Mouse (Mus musculus) bone marrow, adult 2 months (tissue): ENCODE measurements at regions not wholly inside any gene's neighbourhood (a gene's known extent, or its start where the extent isn't known, plus 50 kb on each side); places are given as distances from the start of the nearest gene placed in this dataset.

Source experiments
- CTCF ChIP-seq: fragments of 200-500 bp; IDR thresholded peaks from 2 replicates; pipeline ENCODE4 v1.5.1; 2011; ENCODE audit warnings: low read length, control low read depth; ENCODE audit not compliant: control insufficient read depth, insufficient read depth
- POLR2A ChIP-seq: fragments of 200-500 bp; IDR thresholded peaks from 2 replicates; pipeline ENCODE4 v1.6.1; 2011; ENCODE audit warnings: low read depth, mild to moderate bottlenecking, control low read depth, low read length, borderline replicate concordance; ENCODE audit not compliant: control insufficient read depth

GRCm38 (mm10) chr6:67144946-67145716, 92.8 kb upstream of the Serbp1 start:
- TF ChIP-seq CTCF: no peak
- TF ChIP-seq POLR2A: no peak
